Mouse (Mus musculus) fat pad, adult 2 months (tissue): ENCODE measurements around the gene Bst2.
"Not testable (repeated sequence)": the region's sequence is repeated elsewhere in the genome, so short reads cannot be mapped to it uniquely, and the experiment has no call there.

Source experiments
- DNase-seq: peaks from one replicate; pipeline ENCODE4 v3.0.0-alpha.2; 2011; ENCODE audit warnings: low read depth, low spot score; ENCODE audit errors: extremely low read depth

Gene Bst2

GRCm38 (mm10) chr8:71521634-71522033 lies 15.6 kb downstream of the Bst2 start:
- no peak for DNase-seq

GRCm38 (mm10) chr8:71519037-71519825 lies 18.0 kb downstream of the Bst2 start:
- not testable (repeated sequence) for DNase-seq

DNA sequence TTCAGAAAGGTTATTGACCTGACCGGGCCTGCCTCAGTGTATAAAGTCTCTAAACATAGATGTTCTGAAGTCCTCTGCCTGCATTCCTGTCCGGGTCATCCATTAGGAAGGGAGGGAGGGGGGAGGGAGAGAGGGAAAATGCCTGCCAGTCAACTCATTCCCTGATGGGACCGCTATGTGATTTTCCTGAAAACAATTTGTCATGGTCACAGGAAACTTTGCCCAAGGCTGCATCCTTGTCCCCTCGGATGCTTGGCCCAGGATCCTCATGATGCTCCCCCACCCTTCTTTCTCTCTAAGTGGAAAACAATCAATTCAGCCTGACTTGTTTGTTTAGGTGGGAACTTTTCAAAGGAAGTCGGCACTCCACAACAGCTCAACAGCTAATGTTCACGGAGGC lies 20.5 kb downstream of the Bst2 start:
- DNase-seq: no peak

- no peak for DNase-seq
Observed at GRCm38 (mm10) chr8:71515043-71515442, 22.2 kb downstream of the Bst2 start.

- no peak for DNase-seq
Observed at GRCm38 (mm10) chr8:71513018-71513754, 24.1 kb downstream of the Bst2 start.

- no peak for DNase-seq
Observed at GRCm38 (mm10) chr8:71511644-71512043, 25.6 kb downstream of the Bst2 start, which contains the start of gene Plvap. Plvap (minus strand) TSS chr8:71511752.

- DNase-seq: no peak
Observed at GRCm38 (mm10) chr8:71509316-71509715, 27.9 kb downstream of the Bst2 start.

- DNase-seq: no peak
Observed at GRCm38 (mm10) chr8:71507589-71508104, 29.6 kb downstream of the Bst2 start.

DNA sequence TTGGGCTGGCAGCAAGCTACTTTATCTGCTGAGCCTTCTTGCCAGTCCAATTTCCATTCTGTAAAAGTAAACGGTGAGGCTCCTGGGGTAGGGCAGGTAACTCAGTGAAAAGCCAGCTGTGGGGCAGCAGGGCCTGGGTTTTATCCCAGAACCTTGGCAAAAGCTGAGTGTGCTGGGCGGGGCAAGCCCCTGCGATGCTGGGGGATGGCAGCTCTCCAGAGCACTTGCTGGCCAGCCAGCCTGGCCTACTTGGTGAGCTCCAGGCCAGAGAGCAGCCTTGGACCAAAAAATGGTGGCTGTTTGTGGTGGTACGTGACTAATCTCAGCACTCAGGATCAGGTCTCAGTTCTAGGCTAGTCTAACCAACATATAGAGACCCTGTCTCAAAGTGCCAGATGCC lies 31.3 kb downstream of the Bst2 start:
- DNase-seq: no peak

DNA sequence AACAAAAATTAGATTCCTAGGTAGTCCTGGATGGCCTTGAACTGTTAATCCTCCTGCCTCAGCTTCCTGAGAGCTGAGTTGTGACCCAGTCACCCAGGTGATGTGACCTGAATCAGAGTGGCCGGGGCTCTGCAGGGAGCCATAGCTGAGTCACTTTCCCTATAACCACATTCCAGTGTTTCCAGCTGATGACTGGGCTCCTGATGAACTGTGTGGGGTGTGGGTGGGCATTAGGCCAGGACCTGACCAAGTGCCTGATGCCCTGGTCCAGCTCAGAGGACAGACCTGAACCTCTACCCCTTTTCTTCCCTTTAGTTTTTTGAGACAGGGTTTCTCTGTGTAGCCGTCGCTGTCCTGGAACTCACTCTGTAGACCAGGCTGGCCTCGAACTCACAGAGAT lies 31.9 kb downstream of the Bst2 start:
- no peak for DNase-seq

- no peak for DNase-seq
Observed at GRCm38 (mm10) chr8:71504349-71504748, 32.9 kb downstream of the Bst2 start.

- DNase-seq: no peak
Observed at GRCm38 (mm10) chr8:71498816-71499690, 38.2 kb downstream of the Bst2 start.

DNA sequence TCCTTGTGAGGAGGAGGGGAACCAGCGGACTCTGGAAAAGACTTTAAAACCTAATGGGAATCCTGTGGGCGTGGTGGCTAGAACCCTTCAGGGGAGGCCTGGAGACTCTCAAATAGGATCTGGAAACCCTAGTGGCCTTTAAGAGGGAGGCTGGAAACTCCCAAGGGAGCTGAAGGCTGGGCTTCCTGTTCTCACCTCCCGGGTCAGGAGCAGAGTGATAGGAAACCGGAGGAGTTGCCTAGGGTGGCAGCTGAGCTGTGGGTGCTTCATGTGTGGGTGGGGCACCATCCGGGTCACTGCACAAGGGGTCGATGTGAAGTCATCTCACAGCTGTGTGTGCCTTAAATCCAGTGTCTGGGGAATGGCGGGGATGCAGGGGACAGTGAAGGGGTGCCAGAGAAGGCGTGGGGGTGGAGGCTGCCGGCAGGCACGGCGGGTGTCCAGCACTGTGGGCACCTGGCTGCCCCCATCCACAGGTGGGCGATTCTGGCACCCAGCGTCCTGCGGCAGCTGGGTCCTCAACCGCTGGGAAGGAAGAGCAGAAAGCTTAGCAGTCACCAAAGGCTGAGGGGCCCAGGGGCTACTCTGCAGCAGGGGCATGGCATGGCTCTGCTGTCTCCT lies 39.3 kb downstream of the Bst2 start:
- DNase-seq: no peak

GRCm38 (mm10) chr8:71497077-71497645 lies 40.1 kb downstream of the Bst2 start:
- no peak for DNase-seq

GRCm38 (mm10) chr8:71496481-71496880 lies 40.8 kb downstream of the Bst2 start:
- no peak for DNase-seq

- DNase-seq: no peak
Observed at GRCm38 (mm10) chr8:71495811-71496210, 41.4 kb downstream of the Bst2 start.

DNA sequence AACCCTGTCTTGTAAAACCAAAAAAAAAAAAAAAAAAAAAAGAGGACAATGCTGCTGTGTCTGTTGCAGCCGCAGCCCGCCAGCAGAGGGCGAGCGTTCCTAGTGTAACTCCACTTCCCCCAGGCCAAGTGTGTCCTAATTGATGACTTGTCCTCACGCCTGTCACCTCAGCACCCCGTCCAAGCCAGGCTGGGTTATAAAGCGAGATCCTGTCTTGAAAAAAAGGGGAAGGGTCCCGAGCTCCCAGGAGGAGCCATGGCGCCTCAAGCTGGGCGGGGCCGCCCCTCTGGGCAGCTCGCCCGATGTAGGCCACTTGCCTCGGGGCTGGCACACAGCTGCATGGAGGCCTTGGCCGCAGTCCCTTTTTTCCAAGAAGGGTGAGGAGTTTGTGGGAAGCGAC lies 42.2 kb downstream of the Bst2 start:
- no peak for DNase-seq

DNA sequence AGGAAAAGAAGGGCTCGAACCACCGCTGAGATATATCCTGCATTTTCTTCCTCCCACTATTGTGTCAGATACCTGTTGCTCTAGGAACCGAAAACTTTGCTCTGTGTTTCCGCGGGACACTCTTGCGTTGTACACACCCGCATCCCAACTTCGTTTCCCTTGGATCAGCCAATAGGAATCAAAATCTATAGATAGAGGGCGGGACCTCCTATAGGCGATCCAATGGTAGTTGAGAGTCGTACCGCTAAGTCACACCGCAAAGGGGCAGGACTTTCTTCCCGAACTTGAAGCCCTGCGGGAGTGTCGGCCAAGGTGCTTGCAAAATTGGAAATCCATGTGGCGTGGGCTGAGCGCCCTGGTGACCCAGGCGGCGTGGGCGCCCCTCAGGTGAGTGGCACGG lies 48.8 kb downstream of the Bst2 start:
- DNase-seq: peak; percentile 93

DNA sequence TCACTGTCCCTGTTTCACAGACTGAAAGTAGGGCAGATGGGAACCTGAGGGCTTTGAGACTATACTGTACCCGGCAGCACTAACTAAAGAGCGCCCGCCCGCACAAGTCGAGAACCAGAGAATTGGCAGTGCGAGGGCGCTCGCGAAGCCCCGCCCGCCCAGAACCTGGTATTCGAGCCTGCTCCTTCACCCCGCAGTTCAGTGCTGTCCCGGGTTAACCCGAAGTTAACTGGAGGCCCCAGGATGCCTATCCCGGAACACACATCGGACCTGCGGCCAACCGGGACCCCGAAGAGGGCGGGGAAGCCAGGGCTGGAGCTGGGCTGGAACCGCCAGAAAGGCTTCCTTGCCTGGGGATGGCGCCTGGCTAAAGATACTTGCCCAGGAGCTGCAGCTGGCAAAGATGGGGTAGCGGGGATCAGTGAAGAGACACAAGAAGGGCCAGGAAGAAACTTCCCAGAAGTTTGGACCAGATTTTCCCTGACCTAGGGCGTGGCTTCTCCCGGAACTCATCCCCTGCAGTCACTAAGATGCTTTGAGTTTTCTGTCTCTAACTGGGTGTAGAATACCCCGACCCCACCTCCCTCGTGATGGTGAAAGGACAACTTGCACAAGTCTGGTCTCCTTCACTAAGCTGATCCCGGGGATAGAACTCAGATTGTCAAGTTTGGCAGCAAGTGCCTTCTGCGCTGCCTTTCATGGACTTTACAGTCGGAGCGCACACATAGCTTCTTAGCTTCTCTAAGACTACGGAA lies 49.4 kb downstream of the Bst2 start, which contains the start of gene Gtpbp3:
Gene Gtpbp3 (plus strand): TSS at position 413 of the 755 bp plus-strand sequence.
- DNase-seq: no peak
